Mouse (Mus musculus) spleen, postnatal 0 days (tissue): ENCODE measurements around the gene Nprl2. TPM values are rescaled to one million over a fixed set of nuclear protein-coding genes. Genes with fewer than 3 reads are reported as not detected.

Experiments
- polyA plus RNA-seq: library from polyadenylated mRNA; unstranded; fragments of >200 nt; fragmentation: Nextera tagmentation; extraction: Ambion mirVana; gene quantifications from 2 replicates; pipeline ENCODE4 v1.2.1, GENCODE M21; 2015

The Nprl2 gene
- polyA plus RNA-seq, result 12.4 and 12.5 TPM in 2 replicates

GRCm38 (mm10) chr9:107541474-107542351 is at the start of gene Nprl2, which contains the start of gene Cyb561d2:
Gene Nprl2, plus strand, starts transcription at chr9:107542226.
Gene Cyb561d2, minus strand, starts transcription at chr9:107542193.

GRCm38 (mm10) chr9:107533791-107534407 is 8.1 kb upstream of the Nprl2 start, which contains the start of gene Tmem115:
Gene Tmem115, plus strand, starts transcription at chr9:107533945.

GRCm38 (mm10) chr9:107547026-107547425 is 5.0 kb downstream of the Nprl2 start, which contains the start of gene Zmynd10:
Gene Zmynd10, plus strand, starts transcription at chr9:107547298.

GRCm38 (mm10) chr9:107551117-107551889 is 9.3 kb downstream of the Nprl2 start, which contains the start of gene Rassf1:
Gene Rassf1, plus strand, starts transcription at chr9:107551555.

GRCm38 (mm10) chr9:107563029-107563581 is 21.1 kb downstream of the Nprl2 start, which contains the start of gene Tusc2:
Gene Tusc2, plus strand, starts transcription at chr9:107563255.

GRCm38 (mm10) chr9:107567702-107568319 is 25.8 kb downstream of the Nprl2 start, which contains the start of gene Hyal2:
Gene Hyal2, plus strand, starts transcription at chr9:107567945.

GRCm38 (mm10) chr9:107576357-107577107 is 34.5 kb downstream of the Nprl2 start, which contains the start of gene Hyal1:
Gene Hyal1, plus strand, starts transcription at chr9:107576927.

GRCm38 (mm10) chr9:107578587-107578986 is 36.6 kb downstream of the Nprl2 start, which contains the start of gene Naa80:
Gene Naa80, plus strand, starts transcription at chr9:107578887.

GRCm38 (mm10) chr9:107580501-107581317 is 38.7 kb downstream of the Nprl2 start, which contains the start of gene Hyal3:
Gene Hyal3, plus strand, starts transcription at chr9:107580818.

GRCm38 (mm10) chr9:107586974-107587832 is 45.2 kb downstream of the Nprl2 start, which contains the start of gene Ifrd2:
Gene Ifrd2, plus strand, starts transcription at chr9:107587642.

Other genes starting within 250 kb of the Nprl2 start
- gene Cish, start 246.2 kb upstream of the Nprl2 start, polyA plus RNA-seq, result 6.8 and 8.7 TPM in 2 replicates
- gene Hemk1, start 203.9 kb upstream of the Nprl2 start, polyA plus RNA-seq, result 3.8 and 3.9 TPM in 2 replicates
- gene 6430571L13Rik, start 201.6 kb upstream of the Nprl2 start, polyA plus RNA-seq, result 0.28 TPM in 1 of 2 replicates, not detected in the other
- gene Cacna2d2, start 142.6 kb upstream of the Nprl2 start, polyA plus RNA-seq, result 0.20 and 0.23 TPM in 2 replicates
- gene Tmem115, start 8.3 kb upstream of the Nprl2 start, polyA plus RNA-seq, result 18.2 and 21.5 TPM in 2 replicates
- gene Cyb561d2, start within 50 bp of the Nprl2 start, polyA plus RNA-seq, result 14.9 and 16.8 TPM in 2 replicates
- gene Zmynd10, start 5.1 kb downstream of the Nprl2 start, polyA plus RNA-seq, result not detected in 2 replicates
- gene Rassf1, start 9.3 kb downstream of the Nprl2 start, polyA plus RNA-seq, result 32.9 and 34.1 TPM in 2 replicates
- 38.6 and 39.5 TPM in 2 replicates for gene Tusc2, start 21.0 kb downstream of the Nprl2 start, polyA plus RNA-seq
- gene Hyal2, start 25.7 kb downstream of the Nprl2 start, polyA plus RNA-seq, result 28.4 and 28.8 TPM in 2 replicates
- gene Hyal1, start 34.7 kb downstream of the Nprl2 start, polyA plus RNA-seq, result 6.8 and 6.9 TPM in 2 replicates
- gene Naa80, start 36.7 kb downstream of the Nprl2 start, polyA plus RNA-seq, result 18.5 and 20.0 TPM in 2 replicates
- gene Hyal3, start 38.6 kb downstream of the Nprl2 start, polyA plus RNA-seq, result 1.8 and 2.4 TPM in 2 replicates
- 146 and 158 TPM in 2 replicates for gene Ifrd2, start 45.4 kb downstream of the Nprl2 start, polyA plus RNA-seq
- gene Sema3b, start 67.0 kb downstream of the Nprl2 start, polyA plus RNA-seq, result 1.2 TPM in 2 replicates
- gene Gnai2, start 93.1 kb downstream of the Nprl2 start, polyA plus RNA-seq, result 287 and 324 TPM in 2 replicates
- 0.54 and 0.63 TPM in 2 replicates for gene Slc38a3, start 127.3 kb downstream of the Nprl2 start, polyA plus RNA-seq
- gene Gnat1, start 137.5 kb downstream of the Nprl2 start, polyA plus RNA-seq, result 1.5 and 2.1 TPM in 2 replicates
- gene Sema3f, start 168.2 kb downstream of the Nprl2 start, polyA plus RNA-seq, result 4.4 and 6.3 TPM in 2 replicates
- gene Rbm5, start 228.8 kb downstream of the Nprl2 start, polyA plus RNA-seq, result 86.8 and 98.0 TPM in 2 replicates